Mouse (Mus musculus): Measurements from ENCODE around the gene Cdkn1c. TPM values are rescaled to one million over a fixed set of nuclear protein-coding genes. Genes with fewer than 3 reads are reported as not detected.

The Cdkn1c gene
- polyA plus RNA-seq, 1 experiment from 2014 or later: 372 TPM

DNA sequence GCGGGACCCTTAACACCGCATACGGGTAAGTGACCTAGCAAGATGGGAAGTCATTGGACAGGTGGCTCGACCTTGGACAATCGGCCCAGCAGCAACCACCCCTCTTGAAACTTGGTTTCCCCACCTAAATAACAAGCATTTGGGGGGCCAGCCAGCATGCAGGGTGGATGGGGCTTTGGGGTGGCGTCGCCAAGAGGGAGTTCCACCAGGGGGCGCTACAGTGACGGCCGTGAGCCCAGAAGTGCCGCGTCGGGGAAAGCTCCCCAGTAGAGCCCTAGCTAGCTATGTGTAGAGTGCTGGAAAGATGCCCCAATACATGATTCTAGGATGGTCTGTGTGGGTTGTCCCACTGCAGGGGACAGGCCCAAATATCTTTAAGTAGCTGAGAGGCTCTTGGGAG is 19.6 kb upstream of the Cdkn1c start:
- H3K9ac ChIP-seq (ENCODE audit: low read length): no peak overlapping the region
- 35% methylated on average over 13 of the region's 13 CpGs for WGBS
- no peaks in the 10 kb centered on the region for H3K36me3 ChIP-seq (ENCODE audit: control insufficient read depth, insufficient read depth, low read length)
- H3K4me2 ChIP-seq (ENCODE audit: low read depth, low read length, severe bottlenecking): no peak overlapping the region
- no peak overlapping the region for H3K27ac ChIP-seq (ENCODE audit: low read depth, low read length)
- H3K4me3 ChIP-seq (ENCODE audit: low read depth, low read length): no peak overlapping the region
- H3K4me1 ChIP-seq (replicated peaks; ENCODE audit: control insufficient read depth, insufficient read depth, low read length): no peaks in the 10 kb centered on the region; the same call in 1 of the 2 replicates
- DNase-seq (ENCODE audit: low spot score) (peak; percentile 78), ATAC-seq (replicated peaks; ENCODE audit: low FRiP score) (no peak)
- H3K9me3 ChIP-seq (ENCODE audit: control insufficient read depth, low read length): no peaks in the 10 kb centered on the region
- H3K27me3 ChIP-seq (ENCODE audit: control insufficient read depth, insufficient read depth, low read length): peaks cover 3% of the 10 kb centered on the region; the same call in 1 of the 2 replicates

- H3K27me3 ChIP-seq (ENCODE audit: control insufficient read depth, insufficient read depth, low read length): peaks cover 3% of the 10 kb centered on the region; the same call in 1 of the 2 replicates
- no peak for DNase-seq (ENCODE audit: low spot score)
- no peak overlapping the region for H3K4me2 ChIP-seq (ENCODE audit: low read depth, low read length, severe bottlenecking)
- WGBS: 87% methylated on average over 5 of the region's 5 CpGs
- ATAC-seq (replicated peaks; ENCODE audit: low FRiP score): no peak
- no peak overlapping the region for H3K27ac ChIP-seq (ENCODE audit: low read depth, low read length)
- no peaks in the 10 kb centered on the region for H3K9me3 ChIP-seq (ENCODE audit: control insufficient read depth, low read length)
- H3K36me3 ChIP-seq (ENCODE audit: control insufficient read depth, insufficient read depth, low read length): no peaks in the 10 kb centered on the region
- no peaks in the 10 kb centered on the region; the same call in 1 of the 2 replicates for H3K4me1 ChIP-seq (replicated peaks; ENCODE audit: control insufficient read depth, insufficient read depth, low read length)
- no peak overlapping the region for H3K4me3 ChIP-seq (ENCODE audit: low read depth, low read length)
- no peak overlapping the region for H3K9ac ChIP-seq (ENCODE audit: low read length)
Observed at GRCm38 (mm10) chr7:143477800-143478199, 16.9 kb upstream of the Cdkn1c start.

GRCm38 (mm10) chr7:143476702-143477335 is 16.0 kb upstream of the Cdkn1c start:
- Histone ChIP-seq H3K9me3 (ENCODE audit: control insufficient read depth, low read length) (no peaks in the 10 kb centered on the region), H3K4me1 (replicated peaks; ENCODE audit: control insufficient read depth, insufficient read depth, low read length) (no peaks in the 10 kb centered on the region), H3K4me2 (ENCODE audit: low read depth, low read length, severe bottlenecking) (no peak overlapping the region), H3K27ac (ENCODE audit: low read depth, low read length) (no peak overlapping the region), H3K27me3 (ENCODE audit: control insufficient read depth, insufficient read depth, low read length) (peaks cover 3% of the 10 kb centered on the region; the same call in 1 of the 2 replicates), H3K9ac (ENCODE audit: low read length) (no peak overlapping the region), H3K36me3 (ENCODE audit: control insufficient read depth, insufficient read depth, low read length) (no peaks in the 10 kb centered on the region), H3K4me3 (ENCODE audit: low read depth, low read length) (no peak overlapping the region)
- no peak for ATAC-seq (replicated peaks; ENCODE audit: low FRiP score)
- no peak for DNase-seq (ENCODE audit: low spot score)
- WGBS: 85% methylated on average over 3 of the region's 3 CpGs

DNA sequence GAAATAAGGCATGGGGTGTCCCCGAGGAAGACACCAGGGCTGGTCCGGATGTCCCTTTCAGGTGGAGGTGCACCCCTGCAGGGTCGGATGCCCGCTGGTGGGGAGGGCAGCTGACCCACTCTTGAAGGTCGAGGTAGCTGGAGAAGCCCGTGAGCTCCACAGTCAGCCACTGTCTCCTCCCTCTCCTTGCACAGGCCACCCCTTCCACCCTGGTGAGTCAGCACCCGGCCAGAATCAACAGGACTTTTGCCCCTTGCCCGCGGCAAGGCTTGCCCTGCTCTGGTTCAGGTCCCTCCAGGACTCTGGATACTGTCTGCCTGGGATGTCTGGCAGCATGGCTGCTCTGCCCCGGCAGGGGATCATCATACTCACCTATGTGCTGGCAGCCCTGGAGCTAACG is 15.0 kb upstream of the Cdkn1c start:
- no peaks in the 10 kb centered on the region for H3K27me3 ChIP-seq (ENCODE audit: control insufficient read depth, insufficient read depth, low read length)
- no peak overlapping the region for H3K27ac ChIP-seq (ENCODE audit: low read depth, low read length)
- DNase-seq (ENCODE audit: low spot score): no peak
- H3K4me2 ChIP-seq (ENCODE audit: low read depth, low read length, severe bottlenecking): no peak overlapping the region
- no peak overlapping the region for H3K4me3 ChIP-seq (ENCODE audit: low read depth, low read length)
- H3K9me3 ChIP-seq (ENCODE audit: control insufficient read depth, low read length): no peaks in the 10 kb centered on the region
- H3K9ac ChIP-seq (ENCODE audit: low read length): no peak overlapping the region
- no peak for ATAC-seq (replicated peaks; ENCODE audit: low FRiP score)
- WGBS: 77% methylated on average over 11 of the region's 11 CpGs
- no peaks in the 10 kb centered on the region for H3K36me3 ChIP-seq (ENCODE audit: control insufficient read depth, insufficient read depth, low read length)
- no peaks in the 10 kb centered on the region for H3K4me1 ChIP-seq (replicated peaks; ENCODE audit: control insufficient read depth, insufficient read depth, low read length)

- WGBS: 43% methylated on average over 10 of the region's 10 CpGs
- Histone ChIP-seq H3K4me2 (ENCODE audit: low read depth, low read length, severe bottlenecking) (no peak overlapping the region), H3K9me3 (ENCODE audit: control insufficient read depth, low read length) (no peaks in the 10 kb centered on the region), H3K36me3 (ENCODE audit: control insufficient read depth, insufficient read depth, low read length) (no peaks in the 10 kb centered on the region), H3K4me3 (ENCODE audit: low read depth, low read length) (no peak overlapping the region), H3K27ac (ENCODE audit: low read depth, low read length) (no peak overlapping the region), H3K9ac (ENCODE audit: low read length) (no peak overlapping the region), H3K27me3 (ENCODE audit: control insufficient read depth, insufficient read depth, low read length) (no peaks in the 10 kb centered on the region), H3K4me1 (replicated peaks; ENCODE audit: control insufficient read depth, insufficient read depth, low read length) (no peaks in the 10 kb centered on the region)
- ATAC-seq (replicated peaks; ENCODE audit: low FRiP score) (no peak), DNase-seq (ENCODE audit: low spot score) (no peak)
Observed at GRCm38 (mm10) chr7:143474811-143475210, 14.0 kb upstream of the Cdkn1c start.

- DNase-seq (ENCODE audit: low spot score): no peak
- Histone ChIP-seq H3K27me3 (ENCODE audit: control insufficient read depth, insufficient read depth, low read length) (peaks cover 3% of the 10 kb centered on the region), H3K4me1 (replicated peaks; ENCODE audit: control insufficient read depth, insufficient read depth, low read length) (no peaks in the 10 kb centered on the region), H3K27ac (ENCODE audit: low read depth, low read length) (no peak within 1 kb of the TSS), H3K9me3 (ENCODE audit: control insufficient read depth, low read length) (no peaks in the 10 kb centered on the region), H3K4me2 (ENCODE audit: low read depth, low read length, severe bottlenecking) (no peak within 1 kb of the TSS), H3K9ac (ENCODE audit: low read length) (no peak within 1 kb of the TSS), H3K36me3 (ENCODE audit: control insufficient read depth, insufficient read depth, low read length) (no peaks in the 10 kb centered on the region), H3K4me3 (ENCODE audit: low read depth, low read length) (no peak within 1 kb of the TSS)
- ATAC-seq (replicated peaks; ENCODE audit: low FRiP score): no peak
- WGBS: 44% methylated on average over 4 of the region's 4 CpGs
Observed at GRCm38 (mm10) chr7:143473347-143474101, 12.7 kb upstream of the Cdkn1c start, which contains the start of gene Slc22a18. TSS of gene Slc22a18 (plus strand) at chr7:143473736.

DNA sequence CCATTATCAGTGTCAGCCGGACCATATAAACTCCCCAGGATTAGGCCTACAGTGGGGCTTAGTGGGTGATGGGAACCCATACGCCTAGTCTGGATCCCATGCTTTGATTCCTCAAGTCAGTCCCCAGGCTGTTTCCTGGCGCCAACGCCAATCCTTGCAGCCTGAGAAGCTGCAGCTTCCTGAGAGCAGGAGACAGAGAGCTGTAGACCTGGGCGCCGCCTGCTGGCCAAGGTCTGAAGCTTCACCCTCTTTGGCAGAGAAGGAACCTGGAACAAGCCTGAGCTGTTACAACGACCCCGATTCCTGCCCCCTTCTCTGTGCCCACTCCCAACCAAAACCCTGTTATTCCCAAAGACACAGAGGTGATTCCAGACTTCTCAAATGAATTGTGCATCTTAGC is 9.1 kb upstream of the Cdkn1c start:
- WGBS: 23% methylated on average over 8 of the region's 8 CpGs
- H3K27me3 ChIP-seq (ENCODE audit: control insufficient read depth, insufficient read depth, low read length): peaks cover 14% of the 10 kb centered on the region
- ATAC-seq (replicated peaks; ENCODE audit: low FRiP score): no peak

DNA sequence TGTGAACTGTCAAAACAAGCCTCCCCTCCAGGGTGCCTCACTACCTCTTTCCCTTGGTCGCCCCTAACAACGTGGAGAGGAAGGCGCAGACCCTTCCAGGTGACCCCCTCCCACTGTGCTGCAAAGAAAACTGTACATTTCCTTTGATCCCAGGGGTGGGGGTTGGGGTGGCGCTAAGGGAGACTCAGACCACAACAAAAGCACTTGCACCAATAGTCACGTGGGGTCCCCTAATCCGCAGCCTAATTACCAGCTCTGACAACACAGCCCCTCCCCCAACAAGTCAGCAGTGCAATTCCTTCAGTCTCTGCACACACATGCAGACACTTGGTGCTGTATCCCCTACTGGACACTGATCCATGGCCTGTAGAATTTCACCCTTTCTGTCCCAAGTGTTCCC is 6.9 kb upstream of the Cdkn1c start:
- Histone ChIP-seq H3K36me3 (ENCODE audit: control insufficient read depth, insufficient read depth, low read length) (no peaks in the 10 kb centered on the region), H3K27ac (ENCODE audit: low read depth, low read length) (no peak overlapping the region), H3K9me3 (ENCODE audit: control insufficient read depth, low read length) (no peaks in the 10 kb centered on the region), H3K9ac (ENCODE audit: low read length) (no peak overlapping the region), H3K27me3 (ENCODE audit: control insufficient read depth, insufficient read depth, low read length) (peaks cover 22% of the 10 kb centered on the region), H3K4me2 (ENCODE audit: low read depth, low read length, severe bottlenecking) (no peak overlapping the region), H3K4me3 (ENCODE audit: low read depth, low read length) (no peak overlapping the region), H3K4me1 (replicated peaks; ENCODE audit: control insufficient read depth, insufficient read depth, low read length) (peaks cover 19% of the 10 kb centered on the region)
- 6% methylated on average over 6 of the region's 6 CpGs for WGBS
- ATAC-seq (replicated peaks; ENCODE audit: low FRiP score) (peak; percentile 64), DNase-seq (ENCODE audit: low spot score) (peak; percentile 83)

More for the DNA sequence above, 9.1 kb upstream of the Cdkn1c start:
- no peak overlapping the region for H3K27ac ChIP-seq (ENCODE audit: low read depth, low read length)
- no peak overlapping the region for H3K9ac ChIP-seq (ENCODE audit: low read length)
- H3K9me3 ChIP-seq (ENCODE audit: control insufficient read depth, low read length): no peaks in the 10 kb centered on the region
- no peak overlapping the region for H3K4me2 ChIP-seq (ENCODE audit: low read depth, low read length, severe bottlenecking)
- H3K36me3 ChIP-seq (ENCODE audit: control insufficient read depth, insufficient read depth, low read length): no peaks in the 10 kb centered on the region
- H3K4me3 ChIP-seq (ENCODE audit: low read depth, low read length): no peak overlapping the region
- DNase-seq (ENCODE audit: low spot score): peak; percentile 90
- peaks cover 11% of the 10 kb centered on the region for H3K4me1 ChIP-seq (replicated peaks; ENCODE audit: control insufficient read depth, insufficient read depth, low read length)

Measured in forebrain, embryonic 11.5 days (tissue).